Mouse (Mus musculus): ENCODE data around the gene Gtf2ird2.

Gtf2ird2 gene

GRCm38 (mm10) chr5:134268751-134269150 is 84.9 kb downstream of the Gtf2ird2 start:
- DNase-seq (ENCODE audit: low spot score in 2 of 2): no peak

GRCm38 (mm10) chr5:134269751-134270150 is 85.9 kb downstream of the Gtf2ird2 start:
- no peak for DNase-seq (ENCODE audit: low spot score in 2 of 2)

GRCm38 (mm10) chr5:134270566-134270965 is 86.7 kb downstream of the Gtf2ird2 start:
- DNase-seq (ENCODE audit: low spot score in 2 of 2): no peak

DNA sequence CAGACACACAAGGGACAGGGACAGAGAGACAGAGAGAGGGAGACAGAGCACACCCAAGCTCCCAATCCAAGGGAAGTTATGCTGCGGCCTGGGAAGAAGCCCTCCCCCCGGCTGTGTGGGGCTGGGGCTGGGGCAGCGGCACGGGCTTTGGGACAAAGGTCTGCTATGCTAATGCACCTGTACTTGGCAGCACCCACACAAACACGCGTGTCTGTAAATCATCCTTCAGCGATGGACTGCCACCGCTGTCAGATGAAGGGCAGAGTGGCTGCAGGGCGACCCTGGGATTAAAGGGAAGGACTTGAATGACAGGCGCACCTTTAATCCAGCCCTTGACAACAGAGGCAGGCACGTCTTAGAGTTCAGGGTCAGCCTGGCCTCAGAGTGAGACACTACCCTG is 87.6 kb downstream of the Gtf2ird2 start:
- DNase-seq (ENCODE audit: low spot score in 2 of 2): no peak

- no peak for DNase-seq (ENCODE audit: low spot score in 2 of 2)
Measured at GRCm38 (mm10) chr5:134272761-134273160, 88.9 kb downstream of the Gtf2ird2 start.

DNA sequence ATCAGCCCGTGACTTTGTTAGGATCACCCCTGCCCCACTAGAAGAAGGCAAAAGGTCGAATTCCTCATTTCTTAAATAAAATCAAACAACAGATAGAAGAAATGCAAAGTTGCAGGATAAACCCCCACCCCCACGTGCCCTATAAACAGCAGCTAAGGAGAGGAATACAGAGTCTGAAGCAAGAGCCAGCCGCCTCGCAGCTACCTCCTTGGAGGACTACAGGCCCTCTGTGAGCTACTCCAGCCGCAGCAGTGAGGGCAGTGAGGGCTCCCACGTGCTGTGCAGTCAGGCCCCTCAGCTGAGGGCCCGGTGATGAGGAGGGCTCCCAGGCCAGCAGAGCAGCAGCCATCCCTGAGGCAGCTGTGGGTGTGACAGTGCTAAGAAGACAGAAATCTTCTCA is 89.9 kb downstream of the Gtf2ird2 start:
- DNase-seq (ENCODE audit: low spot score in 2 of 2): no peak

Data from spleen, postnatal 10 days (tissue).